Mouse (Mus musculus) forebrain, embryonic 10.5 days (tissue): ENCODE measurements around the gene Ciita. TPM values are rescaled to one million over a fixed set of nuclear protein-coding genes. Genes with fewer than 3 reads are reported as not detected.

ENCODE experiments used
- DNase-seq: peaks from one replicate; pipeline ENCODE4 v3.0.0-alpha.2; 2017; ENCODE audit warnings: low spot score; ENCODE audit errors: extremely low spot score
- H3K27ac ChIP-seq: fragments of 300-500 bp; sonication (generic); 2 replicates; pipeline ENCODE4 v1.5.1; 2016; ENCODE audit warnings: mild to moderate bottlenecking
- H3K27me3 ChIP-seq: fragments of 300-500 bp; sonication (generic); 2 replicates; pipeline ENCODE4 v1.6.1; 2016; ENCODE audit warnings: mild to moderate bottlenecking; ENCODE audit not compliant: poor library complexity, severe bottlenecking
- H3K36me3 ChIP-seq: fragments of 300-500 bp; sonication (generic); replicated peaks from 2 replicates; pipeline ENCODE4 v1.6.1; 2016; ENCODE audit warnings: mild to moderate bottlenecking, moderate library complexity
- H3K4me1 ChIP-seq: fragments of 300-500 bp; sonication (generic); 2 replicates; pipeline ENCODE4 v1.6.1; 2016
- H3K4me3 ChIP-seq: fragments of 300-500 bp; sonication (generic); 2 replicates; pipeline ENCODE4 v1.5.1; 2016; ENCODE audit warnings: mild to moderate bottlenecking, moderate library complexity
- H3K9me3 ChIP-seq: fragments of 300-500 bp; sonication (generic); 2 replicates; pipeline ENCODE4 v1.6.1; 2016; ENCODE audit warnings: mild to moderate bottlenecking, moderate library complexity
- WGBS: fragments of 180-500 bp; shearing (Covaris S2); methylation state at CpG from one replicate; pipeline ENCODE4 v1.1.7; 2016; 5-methylcytosine and 5-hydroxymethylcytosine counted together
- polyA plus RNA-seq: library from polyadenylated mRNA; unstranded; fragments of >200 nt; fragmentation: Nextera tagmentation; extraction: Ambion mirVana; gene quantifications from 2 replicates; pipeline ENCODE4 v1.2.1, GENCODE M21; 2016

Ciita gene
- polyA plus RNA-seq, 1 experiment from 2014 or later, result 0.10 TPM

GRCm38 (mm10) chr16:10548938-10549337 is 69.1 kb downstream of the Ciita start:
- 68% methylated on average over 3 of the region's 3 CpGs for WGBS
- Histone ChIP-seq H3K36me3 (no peaks in the 10 kb centered on the region), H3K9me3 (no peaks in the 10 kb centered on the region), H3K27me3 (no peaks in the 10 kb centered on the region), H3K4me3 (no peak overlapping the region), H3K27ac (no peak overlapping the region), H3K4me1 (peaks cover 22% of the 10 kb centered on the region)
- no peak for DNase-seq

GRCm38 (mm10) chr16:10549600-10549999 is 69.7 kb downstream of the Ciita start:
- Histone ChIP-seq H3K27ac (no peak overlapping the region), H3K9me3 (no peaks in the 10 kb centered on the region), H3K27me3 (no peaks in the 10 kb centered on the region), H3K36me3 (no peaks in the 10 kb centered on the region), H3K4me3 (no peak overlapping the region), H3K4me1 (peaks cover 20% of the 10 kb centered on the region)
- no peak for DNase-seq
- 91% methylated on average over 2 of the region's 2 CpGs for WGBS

- H3K4me1 ChIP-seq, result peaks cover 5% of the 10 kb centered on the region
- no peaks in the 10 kb centered on the region for H3K9me3 ChIP-seq
- 88% methylated on average over 4 of the region's 4 CpGs for WGBS
- no peaks in the 10 kb centered on the region for H3K27me3 ChIP-seq
- DNase-seq, result no peak
- H3K4me3 ChIP-seq, result no peak overlapping the region
- H3K36me3 ChIP-seq, result no peaks in the 10 kb centered on the region
- H3K27ac ChIP-seq, result no peak overlapping the region
Measured at GRCm38 (mm10) chr16:10551592-10551991, 71.7 kb downstream of the Ciita start.

- H3K27ac ChIP-seq, result no peak overlapping the region
- 89% methylated on average over 2 of the region's 2 CpGs for WGBS
- no peaks in the 10 kb centered on the region for H3K27me3 ChIP-seq
- no peak overlapping the region for H3K4me3 ChIP-seq
- H3K4me1 ChIP-seq, result no peaks in the 10 kb centered on the region
- DNase-seq, result no peak
- H3K9me3 ChIP-seq, result no peaks in the 10 kb centered on the region
- no peaks in the 10 kb centered on the region for H3K36me3 ChIP-seq
Measured at GRCm38 (mm10) chr16:10553858-10554257, 74.0 kb downstream of the Ciita start.

- Histone ChIP-seq H3K27ac (no peak overlapping the region), H3K36me3 (peaks cover 20% of the 10 kb centered on the region), H3K4me1 (no peaks in the 10 kb centered on the region), H3K9me3 (no peaks in the 10 kb centered on the region), H3K27me3 (no peaks in the 10 kb centered on the region), H3K4me3 (no peak overlapping the region)
- WGBS, result 95% methylated on average over 8 of the region's 8 CpGs
- no peak for DNase-seq
Measured at GRCm38 (mm10) chr16:10559991-10560390, 80.1 kb downstream of the Ciita start.

GRCm38 (mm10) chr16:10565278-10565885 is 85.5 kb downstream of the Ciita start:
- Histone ChIP-seq H3K36me3 (peaks cover 25% of the 10 kb centered on the region), H3K4me1 (peaks cover 10% of the 10 kb centered on the region), H3K4me3 (no peak overlapping the region)

GRCm38 (mm10) chr16:10567153-10567552 is 87.3 kb downstream of the Ciita start:
- Histone ChIP-seq H3K27me3 (no peaks in the 10 kb centered on the region), H3K36me3 (peaks cover 19% of the 10 kb centered on the region), H3K4me3 (no peak overlapping the region), H3K9me3 (no peaks in the 10 kb centered on the region), H3K27ac (no peak overlapping the region), H3K4me1 (peaks cover 10% of the 10 kb centered on the region)
- no peak for DNase-seq
- 90% methylated on average over 4 of the region's 4 CpGs for WGBS

More at GRCm38 (mm10) chr16:10565278-10565885, 85.5 kb downstream of the Ciita start:
- WGBS, result 40% methylated on average over 4 of the region's 4 CpGs
- no peak overlapping the region for H3K27ac ChIP-seq
- no peaks in the 10 kb centered on the region for H3K9me3 ChIP-seq
- peak; percentile 69 for DNase-seq
- H3K27me3 ChIP-seq, result no peaks in the 10 kb centered on the region

GRCm38 (mm10) chr16:10569809-10570395 is 90.0 kb downstream of the Ciita start:
- Histone ChIP-seq H3K9me3 (no peaks in the 10 kb centered on the region), H3K27ac (no peak overlapping the region), H3K4me1 (peaks cover 10% of the 10 kb centered on the region), H3K4me3 (no peak overlapping the region), H3K27me3 (no peaks in the 10 kb centered on the region), H3K36me3 (peaks cover 23% of the 10 kb centered on the region)
- DNase-seq, result no peak
- WGBS, result 91% methylated on average over 5 of the region's 5 CpGs

- no peak for DNase-seq
- H3K9me3 ChIP-seq, result no peaks in the 10 kb centered on the region
- no peak overlapping the region for H3K4me3 ChIP-seq
- peaks cover 23% of the 10 kb centered on the region for H3K36me3 ChIP-seq
- H3K27ac ChIP-seq, result no peak overlapping the region
- WGBS, result 77% methylated on average over 1 of the region's 1 CpGs
- H3K4me1 ChIP-seq, result peaks cover 8% of the 10 kb centered on the region
- no peaks in the 10 kb centered on the region for H3K27me3 ChIP-seq
Measured at GRCm38 (mm10) chr16:10570708-10571107, 90.8 kb downstream of the Ciita start.

GRCm38 (mm10) chr16:10571820-10572219 is 92.0 kb downstream of the Ciita start:
- Histone ChIP-seq H3K27ac (no peak overlapping the region), H3K4me3 (no peak overlapping the region), H3K27me3 (no peaks in the 10 kb centered on the region), H3K36me3 (peaks cover 29% of the 10 kb centered on the region), H3K4me1 (no peaks in the 10 kb centered on the region), H3K9me3 (no peaks in the 10 kb centered on the region)
- no peak for DNase-seq
- WGBS, result 60% methylated on average over 2 of the region's 2 CpGs

GRCm38 (mm10) chr16:10574936-10575335 is 95.1 kb downstream of the Ciita start:
- DNase-seq, result no peak
- 86% methylated on average over 2 of the region's 2 CpGs for WGBS
- H3K27me3 ChIP-seq, result no peaks in the 10 kb centered on the region
- no peaks in the 10 kb centered on the region; the same call in 1 of the 2 replicates for H3K4me1 ChIP-seq
- no peaks in the 10 kb centered on the region for H3K9me3 ChIP-seq
- H3K27ac ChIP-seq, result no peak overlapping the region
- H3K36me3 ChIP-seq, result peaks cover 45% of the 10 kb centered on the region
- H3K4me3 ChIP-seq, result no peak overlapping the region

- H3K4me3 ChIP-seq, result no peak overlapping the region
- no peaks in the 10 kb centered on the region; the same call in 1 of the 2 replicates for H3K4me1 ChIP-seq
- DNase-seq, result no peak
- no peaks in the 10 kb centered on the region for H3K9me3 ChIP-seq
- H3K36me3 ChIP-seq, result peaks cover 53% of the 10 kb centered on the region
- WGBS, result 93% methylated on average over 4 of the region's 4 CpGs
- no peak overlapping the region for H3K27ac ChIP-seq
- no peaks in the 10 kb centered on the region for H3K27me3 ChIP-seq
Measured at GRCm38 (mm10) chr16:10575915-10576314, 96.1 kb downstream of the Ciita start.

GRCm38 (mm10) chr16:10577548-10577947 is 97.7 kb downstream of the Ciita start:
- WGBS, result 71% methylated on average over 5 of the region's 5 CpGs
- H3K27ac ChIP-seq, result no peak overlapping the region
- no peaks in the 10 kb centered on the region; the same call in 1 of the 2 replicates for H3K4me1 ChIP-seq
- no peak overlapping the region for H3K4me3 ChIP-seq
- H3K9me3 ChIP-seq, result no peaks in the 10 kb centered on the region
- no peaks in the 10 kb centered on the region for H3K27me3 ChIP-seq
- peaks cover 63% of the 10 kb centered on the region for H3K36me3 ChIP-seq
- DNase-seq, result no peak
